Mouse (Mus musculus) heart, postnatal 0 days (tissue): Measurements from ENCODE around the gene Tbata.

Experiments
- CTCF ChIP-seq: IDR thresholded peaks from 2 replicates; pipeline ENCODE4 v1.5.1; 2016; ENCODE audit warnings: antibody characterized with exemption, control low read depth, low read depth
- EP300 ChIP-seq: IDR thresholded peaks from 2 replicates; pipeline ENCODE4 v1.6.1; 2016; ENCODE audit warnings: antibody characterized with exemption, low read depth

DNA sequence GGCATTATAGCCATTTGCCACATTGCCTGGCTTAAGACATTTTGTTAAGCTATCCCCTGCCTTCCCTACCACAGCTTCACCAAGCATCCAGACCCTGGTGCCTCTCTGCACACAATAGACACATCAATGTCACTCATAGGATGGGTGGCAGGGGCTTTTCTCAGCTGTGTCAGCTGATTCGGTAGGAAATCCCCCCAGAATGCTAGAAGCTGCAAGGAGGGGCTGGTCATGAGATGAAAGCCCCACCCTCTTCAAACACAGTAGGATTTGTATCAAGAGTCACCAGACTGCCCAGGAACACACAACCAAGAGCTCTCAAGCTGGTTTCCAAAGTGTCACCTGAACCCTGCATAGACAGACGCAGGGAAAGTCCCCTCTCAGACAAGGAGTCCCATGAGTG, 3.4 kb upstream of the Tbata start:
- TF ChIP-seq CTCF (no peak), EP300 (no peak)
